Mouse (Mus musculus): ENCODE measurements at regions not wholly inside any gene's neighbourhood (a gene's known extent, or its start where the extent isn't known, plus 50 kb on each side); places are given as distances from the start of the nearest gene placed in this dataset.

DNA sequence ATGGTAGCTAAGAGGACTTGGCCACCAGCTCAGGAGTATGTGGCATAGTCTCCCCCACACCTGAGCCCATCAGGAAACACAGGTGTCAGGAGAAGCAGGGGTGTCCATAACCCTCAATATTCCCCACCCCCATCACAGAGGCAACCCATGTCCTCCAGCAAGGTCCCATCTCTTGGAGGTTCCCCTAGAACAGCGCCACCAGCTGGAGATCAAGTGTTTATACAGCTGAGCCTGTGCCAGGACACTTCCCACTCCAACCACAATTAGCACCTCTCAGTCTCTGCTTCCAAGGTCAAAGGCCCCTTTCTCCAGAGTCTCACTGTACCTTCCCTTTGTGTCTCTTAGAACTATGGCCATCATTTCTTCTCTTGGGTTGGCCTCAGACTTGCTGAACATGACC, 276.5 kb downstream of the Med13l start:
- no peak for TF ChIP-seq GATA1 (IDR thresholded peaks at IDR 0.05; ENCODE audit: low read length)
- no peak for TF ChIP-seq TAL1 (IDR thresholded peaks at IDR 0.05; ENCODE audit: low read length)
